Mouse (Mus musculus): ENCODE data around the gene Ubash3b.

The Ubash3b gene

DNA sequence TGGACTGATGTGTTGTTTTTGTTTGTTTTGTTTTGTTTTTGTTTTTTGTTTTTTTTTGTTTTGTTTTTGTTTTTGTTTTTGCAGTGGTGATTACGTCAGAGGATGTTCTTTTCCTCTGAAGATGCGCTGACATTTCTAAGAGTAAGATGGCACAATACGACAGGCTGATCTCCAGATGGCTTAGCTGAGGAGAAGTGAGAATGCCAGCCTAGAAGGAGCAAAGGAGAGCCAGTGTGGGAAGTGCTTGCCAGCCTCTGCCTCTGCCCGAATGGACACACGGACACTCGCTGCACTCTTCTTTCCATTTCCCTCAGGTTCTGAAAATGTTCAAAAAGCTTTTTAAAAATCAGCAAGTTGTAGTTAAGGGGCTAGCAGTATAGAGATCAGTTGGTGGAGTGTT lies 6.7 kb upstream of the Ubash3b start:
- DNase-seq (ENCODE audit: low spot score in 2 of 2): no peak

DNA sequence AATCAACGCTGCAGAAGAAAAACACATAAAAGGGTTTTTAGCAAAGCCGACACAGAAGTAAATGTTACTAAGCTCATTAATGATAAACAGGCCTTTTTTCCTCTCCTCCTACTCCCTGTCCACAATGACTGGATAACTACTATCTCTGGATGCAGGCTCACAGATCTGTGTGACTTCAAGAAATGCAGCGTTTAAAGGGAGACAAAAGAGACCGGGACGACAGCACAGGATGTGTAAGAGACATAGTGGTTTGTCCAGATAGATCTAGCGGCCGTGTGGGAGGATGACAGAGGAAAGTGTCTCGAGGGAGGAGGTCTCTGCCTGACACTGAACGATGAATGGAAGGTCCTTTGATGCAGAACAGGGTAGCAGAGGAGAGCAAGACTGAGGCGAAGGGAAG lies 5.4 kb upstream of the Ubash3b start:
- DNase-seq (ENCODE audit: low spot score in 2 of 2): no peak

DNA sequence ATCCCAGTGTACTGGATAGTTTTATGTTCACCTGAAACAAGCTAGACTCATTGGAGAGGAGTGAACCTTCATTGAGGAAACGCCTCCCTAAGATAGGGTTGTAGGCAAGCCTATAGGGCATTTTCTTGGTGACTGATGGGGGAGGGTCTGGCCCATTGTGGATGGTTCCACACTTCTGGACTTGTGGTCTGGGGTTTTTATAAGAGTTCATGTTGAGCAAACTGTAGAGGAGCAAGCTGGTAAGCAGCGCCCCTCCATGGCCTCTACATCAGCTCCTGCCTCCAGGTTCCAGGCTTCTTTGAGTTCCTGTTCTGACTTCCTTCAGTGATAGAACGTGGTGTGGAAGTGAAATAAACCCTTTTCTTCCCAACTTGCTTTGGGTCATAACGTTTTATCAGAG lies 866 bp upstream of the Ubash3b start:
- no peak for DNase-seq (ENCODE audit: low spot score in 2 of 2)

DNA sequence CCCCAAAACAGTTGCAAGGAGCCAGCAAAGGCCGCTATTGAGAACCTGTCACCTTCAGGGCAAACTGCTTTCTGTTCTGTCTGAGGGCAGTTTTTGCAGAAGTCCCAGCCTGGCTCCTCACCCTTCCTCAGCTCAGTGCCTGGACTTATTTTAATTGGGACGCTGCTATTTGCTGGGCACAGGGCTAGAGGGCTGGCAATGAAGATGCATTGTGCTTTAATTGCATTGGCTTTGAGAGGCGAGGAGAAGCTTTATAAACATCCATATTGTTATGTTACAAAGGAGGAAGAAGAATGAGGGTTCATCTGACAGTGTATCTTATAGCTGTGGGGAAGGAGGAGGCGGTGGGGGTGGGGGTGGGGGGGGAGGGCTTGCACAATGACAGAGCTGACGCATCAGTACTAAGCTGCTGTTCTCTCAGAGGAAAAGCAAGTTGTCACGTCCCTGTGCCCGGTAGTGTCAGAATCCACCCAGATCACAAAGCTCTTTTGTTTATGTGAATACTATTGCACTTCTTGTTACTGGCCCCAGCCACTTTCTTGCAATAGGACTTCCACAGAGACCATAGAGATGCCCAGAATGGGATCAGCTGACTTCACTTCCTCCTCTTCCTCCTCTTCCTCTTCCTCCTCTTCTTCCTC lies 841 bp downstream of the Ubash3b start:
- DNase-seq (ENCODE audit: low spot score in 2 of 2): no peak

DNA sequence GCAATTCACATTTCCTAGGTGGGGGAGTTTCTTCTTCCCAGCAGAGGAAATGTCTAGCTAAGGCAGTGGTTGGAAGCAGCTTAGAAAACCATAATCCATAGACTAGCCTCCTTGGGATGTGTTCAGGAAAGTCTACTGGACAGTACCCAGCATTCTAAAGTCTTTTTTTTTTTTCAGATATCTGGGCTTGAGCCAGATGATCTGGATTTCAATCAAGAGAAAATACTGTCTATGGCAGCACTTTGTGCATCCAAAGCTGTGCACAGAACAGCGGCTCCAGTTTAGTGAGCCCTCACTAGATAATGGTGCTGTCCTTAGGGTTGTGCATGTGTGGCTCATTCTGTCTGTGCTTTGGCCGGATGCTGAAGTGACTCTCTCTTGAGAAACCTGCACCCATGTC lies 2.3 kb downstream of the Ubash3b start:
- no peak for DNase-seq (ENCODE audit: low spot score in 2 of 2)

DNA sequence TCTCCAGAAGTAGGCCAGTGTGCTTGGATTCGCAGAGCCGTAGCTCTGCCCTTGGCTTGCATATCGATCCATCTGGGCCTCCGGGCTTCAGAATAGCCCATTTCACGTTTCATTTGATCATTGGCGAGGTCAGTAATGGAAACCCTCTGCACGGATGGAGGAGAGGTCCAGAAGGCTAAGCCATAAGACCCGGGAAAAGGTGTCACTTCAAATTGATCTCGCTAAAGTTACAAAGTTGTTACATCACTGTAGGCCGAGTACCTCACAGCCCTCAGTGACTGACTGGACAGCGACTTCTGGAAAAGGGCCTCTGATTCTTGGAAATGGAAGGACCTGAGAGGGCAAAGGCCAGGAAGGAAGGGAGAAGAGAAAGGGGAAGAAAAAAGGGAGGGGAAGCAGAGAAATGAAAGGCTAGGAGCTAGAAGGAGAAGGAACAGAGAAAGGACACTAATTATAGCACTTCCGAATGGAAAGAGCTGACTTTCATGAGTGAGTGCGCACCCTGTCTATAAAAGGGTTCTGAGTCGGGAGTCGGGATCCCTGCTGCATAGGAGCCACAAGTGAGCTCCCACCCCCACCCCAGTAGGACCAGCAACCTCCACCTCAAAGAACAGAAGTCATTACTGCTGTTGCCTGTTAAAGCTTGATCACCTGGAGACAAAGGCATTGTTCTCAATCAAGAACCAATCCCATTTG lies 3.5 kb downstream of the Ubash3b start:
- no peak for DNase-seq (ENCODE audit: low spot score in 2 of 2)

DNA sequence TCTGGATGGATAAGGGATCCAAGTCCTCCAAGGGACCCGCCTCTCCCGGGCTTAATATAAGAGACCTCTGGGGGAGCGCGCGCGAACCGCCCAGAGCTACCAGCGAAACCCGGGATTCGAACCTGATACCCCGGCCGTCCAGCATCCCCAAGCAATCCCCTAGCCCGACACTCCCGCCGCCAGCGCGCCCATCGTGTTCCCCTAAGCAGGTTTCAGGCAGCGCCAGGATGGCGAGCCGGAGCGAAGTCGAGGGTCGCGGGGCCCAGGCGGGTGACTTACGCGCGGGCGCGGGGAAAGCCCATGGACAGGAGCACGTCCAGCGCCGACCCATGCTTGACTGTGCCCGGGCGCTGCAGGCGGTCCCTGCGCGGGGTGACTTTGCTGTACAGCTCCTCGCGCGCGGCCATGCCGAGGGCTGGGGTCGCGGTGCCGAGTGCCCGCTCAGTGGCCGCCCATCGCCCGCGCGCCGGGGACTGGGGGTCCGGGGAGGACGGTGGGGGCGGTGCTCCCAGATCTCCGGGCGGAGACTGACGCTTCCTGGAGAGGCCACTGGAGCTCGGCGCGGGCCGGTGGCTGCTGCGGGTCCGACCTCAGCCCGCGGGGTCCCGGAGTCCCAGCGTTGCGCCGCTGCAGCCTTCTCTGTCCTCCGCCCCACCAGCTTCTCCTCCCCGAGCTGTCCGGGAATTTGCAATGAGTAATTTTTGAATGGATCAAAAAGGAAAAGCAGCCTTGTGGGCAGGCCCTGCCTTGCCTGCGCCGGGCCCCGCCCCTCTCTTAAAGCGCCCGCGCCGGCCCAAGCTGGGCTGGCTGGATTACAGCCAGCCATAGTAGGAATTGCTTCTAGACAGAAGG lies 4.3 kb downstream of the Ubash3b start:
- peak; percentile 13 to 18 for DNase-seq (ENCODE audit: low spot score in 2 of 2)

DNA sequence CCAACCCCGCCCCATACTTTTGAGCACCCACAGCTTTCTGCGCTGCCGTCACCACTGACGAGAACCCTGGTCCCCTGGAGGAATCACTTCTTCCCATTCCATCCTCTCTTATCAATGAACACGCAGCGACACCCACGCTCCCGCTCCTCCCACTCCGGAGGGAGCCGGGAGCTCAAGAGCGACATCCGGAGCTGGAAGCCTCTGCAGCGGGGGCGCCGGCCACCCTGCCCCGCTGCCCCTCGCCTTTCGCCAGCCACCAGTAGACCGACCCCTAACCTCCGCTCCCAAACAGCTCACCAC lies 4.8 kb downstream of the Ubash3b start:
- no peak for DNase-seq (ENCODE audit: low spot score in 2 of 2)

DNA sequence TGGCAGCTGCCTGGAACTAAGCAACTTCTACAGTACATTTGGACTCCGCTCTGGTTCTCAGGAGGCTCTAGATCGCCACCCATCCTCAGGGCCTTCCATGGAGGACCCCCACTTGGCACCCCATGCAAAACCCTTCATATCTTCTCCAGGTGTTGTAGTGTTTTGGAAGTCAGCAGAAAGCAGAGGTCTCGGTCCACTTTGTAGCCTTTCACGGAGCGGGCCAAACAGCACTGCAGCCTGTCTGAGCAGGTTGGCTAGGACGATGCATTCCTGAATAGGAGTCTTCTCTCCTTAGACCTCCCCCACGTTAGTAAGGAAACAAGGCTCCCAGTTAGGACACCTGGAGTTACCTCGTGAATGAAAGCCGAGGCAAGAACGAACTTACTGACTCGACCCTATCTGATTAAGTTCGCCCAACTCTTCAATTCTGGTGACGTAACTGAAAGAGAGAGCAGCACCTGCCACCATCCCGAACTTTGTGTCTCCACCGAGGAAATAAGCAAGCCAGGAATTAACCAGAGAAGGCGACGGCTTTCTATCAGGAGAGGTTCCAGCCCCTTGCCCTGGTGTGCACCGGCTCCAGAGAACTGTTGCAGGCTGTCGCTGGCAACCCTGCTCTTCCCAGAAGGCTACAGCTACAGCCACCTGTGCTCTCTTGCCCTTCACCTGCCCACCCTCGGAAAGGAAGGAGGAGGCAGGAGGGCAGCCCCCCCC lies 5.3 kb downstream of the Ubash3b start:
- no peak for DNase-seq (ENCODE audit: low spot score in 2 of 2)

DNA sequence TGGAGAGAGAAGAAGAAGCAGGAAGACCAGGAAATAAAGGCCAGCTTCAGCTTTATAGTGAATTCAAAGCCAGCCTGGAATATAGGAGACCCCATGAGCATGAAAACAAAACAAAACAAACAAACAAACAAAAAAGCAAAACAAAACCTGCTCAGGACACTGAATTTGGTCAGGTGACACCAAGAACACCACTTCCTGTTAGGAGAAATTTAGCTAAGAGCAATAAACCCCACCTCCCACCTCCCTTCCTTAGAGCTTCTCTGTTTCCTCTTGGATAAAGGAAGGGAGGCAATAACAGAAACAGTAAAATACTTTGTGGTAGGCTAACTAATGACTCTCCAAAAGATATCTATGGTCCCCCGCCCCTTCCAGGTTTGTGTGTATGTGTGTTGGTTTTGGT lies 7.5 kb downstream of the Ubash3b start:
- DNase-seq (ENCODE audit: low spot score in 2 of 2): no peak

DNA sequence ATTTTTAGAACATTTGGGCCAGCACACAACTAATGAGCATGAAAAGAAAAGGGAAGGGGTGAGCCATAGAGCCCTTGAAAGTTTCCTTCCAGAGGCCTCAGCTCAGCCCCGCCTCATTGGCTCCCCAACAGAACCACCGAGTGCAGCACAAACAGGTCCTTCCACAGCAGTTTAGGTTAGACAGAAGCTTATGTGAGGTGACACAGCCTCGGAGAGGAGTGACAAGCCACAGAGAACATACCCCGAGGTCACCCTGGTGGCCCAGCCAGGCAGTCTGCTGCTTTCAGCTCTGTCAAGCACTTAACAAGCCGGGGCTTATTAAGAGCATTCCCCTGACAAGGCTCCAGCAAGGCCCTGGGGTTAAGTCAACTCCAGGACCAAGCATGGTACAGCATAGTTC lies 8.4 kb downstream of the Ubash3b start:
- DNase-seq (ENCODE audit: low spot score in 2 of 2): no peak

DNA sequence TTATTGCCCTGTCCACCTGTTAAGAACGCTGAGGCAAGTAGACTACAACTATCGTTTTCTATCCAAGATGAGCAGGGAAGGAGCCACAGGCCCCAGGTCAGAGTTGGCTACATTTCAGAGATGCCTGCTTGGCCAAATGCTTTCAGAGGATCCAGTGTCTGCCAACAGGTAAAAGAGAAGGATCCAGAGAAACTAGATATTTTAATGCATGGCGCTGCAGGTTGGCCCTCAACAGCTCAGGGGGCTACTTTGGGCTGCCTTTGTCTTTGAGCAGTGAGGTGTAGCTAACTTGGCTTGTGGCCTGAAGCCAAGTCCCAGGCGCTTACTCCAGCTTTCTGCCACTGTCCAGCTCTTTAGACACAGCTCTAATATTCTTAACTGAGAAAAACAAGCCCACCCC lies 10.0 kb downstream of the Ubash3b start:
- no peak for DNase-seq (ENCODE audit: low spot score in 2 of 2)

DNA sequence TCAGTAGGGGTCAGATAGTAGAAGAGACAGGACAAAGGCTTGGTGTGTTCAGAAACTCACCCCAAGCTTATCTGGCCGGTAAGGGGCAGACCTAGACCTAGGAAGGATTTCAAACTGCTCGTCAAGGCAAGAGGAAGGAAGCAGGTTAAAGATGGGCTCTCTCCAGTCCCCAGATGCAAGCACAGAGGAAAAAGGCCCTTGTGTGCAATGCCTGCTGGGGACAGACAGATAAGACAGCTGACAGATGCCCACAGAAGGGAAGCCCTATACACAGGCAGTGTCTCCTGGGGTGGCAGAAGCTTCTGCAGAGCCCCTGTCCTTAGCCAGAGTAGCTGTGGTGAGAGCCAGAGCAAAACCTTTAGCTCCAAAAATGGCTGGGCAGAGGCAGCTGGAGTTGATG lies 11.6 kb downstream of the Ubash3b start:
- DNase-seq (ENCODE audit: low spot score in 2 of 2): no peak

DNA sequence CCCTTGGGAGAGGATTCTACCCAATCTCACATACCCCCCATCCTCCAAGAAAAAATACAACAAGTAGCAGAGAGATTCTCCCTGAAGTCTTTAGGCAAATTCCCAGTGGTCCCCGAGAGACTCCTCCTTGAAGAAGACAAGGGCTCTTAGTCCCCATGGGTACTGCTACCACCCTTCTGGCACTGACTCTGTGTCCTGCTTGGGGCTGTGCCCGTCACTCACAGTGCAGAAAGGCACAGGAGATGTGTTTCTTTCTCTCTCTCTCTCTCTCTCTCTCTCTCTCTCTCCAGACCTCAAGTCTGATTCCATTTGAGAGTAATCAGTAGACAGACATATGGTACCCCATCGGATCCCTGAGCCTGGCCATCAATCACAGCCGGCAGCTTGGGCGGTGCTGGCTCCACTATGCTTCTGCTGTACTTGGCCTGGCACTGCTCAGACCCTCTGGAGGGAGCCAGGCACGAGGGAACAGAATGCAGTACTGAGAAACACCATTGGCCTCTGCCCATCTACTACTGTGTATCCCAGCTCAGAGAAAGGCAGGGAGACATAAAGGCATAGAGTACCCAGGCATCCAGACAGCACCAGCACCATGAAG lies 12.3 kb downstream of the Ubash3b start:
- no peak for DNase-seq (ENCODE audit: low spot score in 2 of 2)

DNA sequence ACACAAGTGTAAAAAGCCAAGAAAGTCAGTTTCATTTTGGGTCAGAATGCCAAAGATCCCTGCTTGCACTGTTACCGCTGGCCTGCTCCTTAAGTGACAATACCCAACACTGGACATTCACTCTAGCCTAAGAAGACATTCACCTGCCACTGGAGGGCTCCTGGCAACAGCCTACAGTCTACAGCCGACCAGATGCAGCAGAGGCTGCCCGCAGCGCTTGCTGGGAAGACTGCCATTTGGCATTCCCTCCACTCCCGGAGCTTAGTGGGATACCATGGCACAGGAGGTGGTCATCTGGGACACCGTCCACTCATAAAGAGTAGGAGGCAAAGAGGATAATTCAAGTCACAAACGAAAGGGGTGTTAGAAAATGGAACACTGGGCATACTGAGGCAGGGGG lies 12.9 kb downstream of the Ubash3b start:
- DNase-seq (ENCODE audit: low spot score in 2 of 2): no peak

DNA sequence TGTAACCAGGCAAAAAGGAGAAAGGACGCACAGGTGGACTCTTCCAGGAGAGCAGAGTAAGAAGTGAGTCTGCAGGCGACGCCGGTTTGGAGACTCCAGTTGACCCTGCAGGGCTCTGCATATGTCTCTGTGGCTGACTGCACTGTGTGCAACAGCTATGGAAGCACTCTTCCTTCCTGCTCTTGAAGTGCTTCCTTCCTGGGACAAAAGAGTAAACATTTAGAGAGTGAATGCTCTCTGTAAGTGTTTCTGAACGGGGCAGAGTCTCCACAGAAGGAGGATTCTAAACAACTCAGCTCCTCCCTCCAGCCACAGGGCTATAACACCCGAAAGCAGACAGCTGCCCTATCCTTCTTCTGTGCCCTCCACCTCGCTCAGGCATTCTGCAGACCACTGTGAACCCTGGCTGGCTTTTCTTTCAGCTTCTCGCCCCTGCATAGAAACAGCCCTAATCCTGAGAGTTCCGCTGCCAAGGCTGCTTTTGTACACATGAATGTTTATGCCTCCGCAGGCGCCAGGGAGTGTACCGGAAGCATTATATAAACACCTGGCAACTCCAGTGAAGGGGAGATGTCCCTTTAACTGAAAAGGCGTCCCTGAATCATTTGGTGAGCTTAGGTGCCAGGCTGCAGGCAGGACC lies 14.2 kb downstream of the Ubash3b start:
- DNase-seq (ENCODE audit: low spot score in 2 of 2): peak in 1 of 2 experiments; percentile 17

DNA sequence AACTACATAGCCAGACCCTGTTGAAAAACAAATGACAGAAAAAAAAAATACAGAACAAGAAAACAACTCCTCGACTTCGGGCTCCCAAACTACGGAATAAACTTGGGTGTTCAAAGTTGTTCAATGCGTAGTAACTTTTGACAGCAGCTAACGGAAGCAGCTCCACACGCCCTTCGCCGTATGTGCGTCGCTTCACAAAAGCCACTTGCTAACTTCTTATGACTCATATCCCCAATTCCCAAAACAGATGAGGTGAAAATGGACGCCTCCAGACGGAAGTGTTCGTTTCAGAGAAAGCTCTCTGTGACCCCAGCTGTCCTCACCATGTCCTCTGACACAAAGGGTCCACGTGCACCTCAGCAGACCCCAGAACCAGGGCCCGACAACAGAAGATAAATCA lies 17.7 kb downstream of the Ubash3b start:
- no peak for DNase-seq (ENCODE audit: low spot score in 2 of 2)

DNA sequence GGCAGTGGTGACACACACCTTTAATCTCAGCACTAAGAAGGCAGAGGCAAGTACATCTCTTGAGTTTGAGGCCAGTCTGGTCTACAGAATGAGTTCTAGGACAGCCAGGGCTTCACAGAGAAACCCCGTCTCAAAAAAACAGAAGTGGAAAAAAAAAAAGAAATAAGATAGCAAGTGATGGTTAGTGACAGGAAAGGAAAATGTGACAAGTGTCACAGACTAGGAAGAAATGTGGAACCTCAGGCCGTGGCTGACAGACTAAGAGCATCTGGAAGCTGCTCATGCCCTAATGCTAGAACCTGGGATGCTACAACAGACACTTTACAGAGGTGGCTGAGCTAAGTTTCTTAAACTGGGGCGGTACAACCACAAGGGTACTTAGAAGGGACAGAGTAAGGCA lies 18.4 kb downstream of the Ubash3b start:
- no peak for DNase-seq (ENCODE audit: low spot score in 2 of 2)

DNA sequence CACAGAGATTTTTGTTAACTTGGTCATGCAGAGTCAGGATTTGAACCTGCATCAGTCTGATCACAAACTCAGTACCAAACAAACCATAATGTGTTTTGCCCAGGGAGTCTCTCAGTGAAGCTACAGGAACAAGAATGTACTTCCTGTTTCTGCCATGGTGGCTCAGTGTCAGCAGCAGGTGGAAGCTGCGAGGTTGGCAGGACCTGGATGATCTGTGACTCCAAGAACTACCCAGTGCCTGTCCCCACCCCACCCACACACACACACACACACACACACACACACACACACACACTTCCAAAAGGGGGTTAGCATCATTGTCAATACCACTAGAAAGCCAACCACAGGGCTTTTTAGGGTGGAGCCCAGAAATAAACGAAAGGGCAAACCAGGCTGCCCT lies 20.5 kb downstream of the Ubash3b start:
- DNase-seq (ENCODE audit: low spot score in 2 of 2): no peak

DNA sequence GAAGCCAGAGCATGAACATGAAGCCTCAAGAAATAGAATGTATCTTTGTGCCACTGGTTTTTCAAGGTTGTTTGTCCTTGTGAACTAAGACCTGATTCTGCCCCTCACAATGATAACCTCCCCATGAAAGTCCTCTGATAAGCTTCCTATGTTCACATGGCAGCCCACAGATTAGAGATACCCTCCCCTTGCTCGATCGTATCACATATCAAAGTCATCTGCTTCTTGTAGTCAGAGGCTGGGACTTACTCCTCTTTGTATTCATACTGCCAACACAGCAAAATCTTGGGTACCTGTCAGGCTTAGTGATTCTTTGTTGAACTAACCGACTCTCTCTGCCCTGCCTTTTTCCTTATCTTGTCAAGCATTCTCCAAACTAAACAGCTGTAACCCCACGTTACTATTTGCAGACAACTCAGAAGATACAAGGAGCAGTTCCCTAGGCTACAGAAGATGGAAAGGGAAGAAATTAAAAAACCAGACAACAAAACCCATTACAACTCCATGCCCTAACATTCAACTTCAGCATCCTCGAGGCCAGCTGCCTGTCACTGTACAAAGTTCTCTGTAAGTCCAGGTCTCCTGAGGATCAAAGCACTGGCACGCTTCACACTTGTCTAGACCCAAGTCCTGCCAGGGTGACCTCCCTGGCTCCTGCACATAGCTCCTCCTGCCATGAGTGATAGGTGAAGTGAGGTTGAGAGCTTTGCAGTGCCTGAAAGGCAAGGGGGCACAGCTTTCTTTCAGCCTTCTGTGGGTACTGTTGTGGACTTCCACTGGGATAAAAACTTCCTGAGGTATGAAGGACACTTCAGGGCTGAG lies 22.3 kb downstream of the Ubash3b start:
- DNase-seq (ENCODE audit: low spot score in 2 of 2): no peak
